Mouse (Mus musculus) spleen, postnatal 10 days (tissue): Measurements from ENCODE around the gene Ank2.
"Not testable (repeated sequence)": the region's sequence is repeated elsewhere in the genome, so short reads cannot be mapped to it uniquely, and the experiment has no call there.

Experiments
- DNase-seq, 2 experiments: peaks; one replicate each; pipeline ENCODE4 v3.0.0; 2021 to 2022; ENCODE audit warnings: low spot score in 2 of 2

Gene Ank2

GRCm38 (mm10) chr3:127416950-127417349, 82.2 kb downstream of the Ank2 start:
- no peak for DNase-seq

- DNase-seq = no peak
Measured at GRCm38 (mm10) chr3:127414438-127414837, 84.7 kb downstream of the Ank2 start.

GRCm38 (mm10) chr3:127408684-127409550, 90.2 kb downstream of the Ank2 start:
- peak; percentile 13 to 32 for DNase-seq

GRCm38 (mm10) chr3:127407868-127408574, 91.1 kb downstream of the Ank2 start:
- DNase-seq = peak in 1 of 2 experiments; percentile 7

GRCm38 (mm10) chr3:127406883-127407282, 92.3 kb downstream of the Ank2 start:
- DNase-seq = peak in 1 of 2 experiments; percentile 20

GRCm38 (mm10) chr3:127404371-127404770, 94.8 kb downstream of the Ank2 start:
- DNase-seq = no peak

- no peak for DNase-seq
Measured at GRCm38 (mm10) chr3:127400976-127401375, 98.2 kb downstream of the Ank2 start.

- DNase-seq = not testable (repeated sequence)
Measured at GRCm38 (mm10) chr3:127400468-127400867, 98.7 kb downstream of the Ank2 start.

- no peak for DNase-seq
Measured at GRCm38 (mm10) chr3:127397774-127398173, 101.4 kb downstream of the Ank2 start.

GRCm38 (mm10) chr3:127395202-127395601, 103.9 kb downstream of the Ank2 start:
- no peak for DNase-seq

GRCm38 (mm10) chr3:127387016-127387517, 112.1 kb downstream of the Ank2 start:
- no peak for DNase-seq

GRCm38 (mm10) chr3:127383231-127383630, 115.9 kb downstream of the Ank2 start:
- DNase-seq = no peak

- DNase-seq = no peak
Measured at GRCm38 (mm10) chr3:127376901-127377460, 122.2 kb downstream of the Ank2 start.

- DNase-seq = no peak
Measured at GRCm38 (mm10) chr3:127375956-127376660, 123.0 kb downstream of the Ank2 start.

- DNase-seq = peak in 1 of 2 experiments; percentile 15
Measured at GRCm38 (mm10) chr3:127374190-127374710, 124.9 kb downstream of the Ank2 start.

- DNase-seq = no peak
Measured at GRCm38 (mm10) chr3:127371774-127372173, 127.4 kb downstream of the Ank2 start.

GRCm38 (mm10) chr3:127369529-127369928, 129.6 kb downstream of the Ank2 start:
- DNase-seq = no peak

GRCm38 (mm10) chr3:127367450-127367849, 131.7 kb downstream of the Ank2 start:
- no peak for DNase-seq

- DNase-seq = no peak
Measured at GRCm38 (mm10) chr3:127363512-127363911, 135.6 kb downstream of the Ank2 start.

GRCm38 (mm10) chr3:127362611-127363393, 136.3 kb downstream of the Ank2 start:
- DNase-seq = no peak

- no peak for DNase-seq
Measured at GRCm38 (mm10) chr3:127361846-127362245, 137.3 kb downstream of the Ank2 start.
